Mouse (Mus musculus) spleen, postnatal 0 days (tissue): ENCODE results near the gene Rhox11. TPM values are rescaled to one million over a fixed set of nuclear protein-coding genes. Genes with fewer than 3 reads are reported as not detected.

Experiments
- polyA plus RNA-seq: library from polyadenylated mRNA; unstranded; fragments of >200 nt; fragmentation: Nextera tagmentation; extraction: Ambion mirVana; gene quantifications from 2 replicates; pipeline ENCODE4 v1.2.1, GENCODE M21; 2015

Rhox11 gene
- polyA plus RNA-seq, result not detected in 2 replicates

DNA sequence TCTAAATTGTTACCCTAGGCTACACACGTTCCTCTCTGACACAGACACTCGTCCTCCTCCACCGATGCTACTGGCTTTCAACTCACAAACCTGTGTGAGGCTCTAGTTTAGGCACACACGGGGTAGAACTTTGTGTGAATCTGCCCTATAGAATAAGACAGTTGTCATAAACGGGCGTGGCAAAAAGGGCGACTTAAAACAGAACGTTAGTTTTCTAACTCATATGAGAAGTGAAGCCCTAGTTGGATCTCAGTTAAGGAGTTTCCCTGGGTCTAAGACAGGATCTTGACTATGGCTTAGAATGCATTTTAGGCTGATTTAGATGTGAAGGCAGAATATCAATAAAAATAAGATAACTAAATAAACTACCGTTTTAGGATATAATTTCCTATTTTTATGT is at the start of gene Rhox11:
Gene Rhox11 (minus strand): TSS at position 101 of the 400 bp plus-strand sequence.

GRCm38 (mm10) chrX:38120982-38121381 is 36.0 kb upstream of the Rhox11 start, which contains the start of gene Rhox13:
Gene Rhox13, plus strand, starts transcription at chrX:38121219.

DNA sequence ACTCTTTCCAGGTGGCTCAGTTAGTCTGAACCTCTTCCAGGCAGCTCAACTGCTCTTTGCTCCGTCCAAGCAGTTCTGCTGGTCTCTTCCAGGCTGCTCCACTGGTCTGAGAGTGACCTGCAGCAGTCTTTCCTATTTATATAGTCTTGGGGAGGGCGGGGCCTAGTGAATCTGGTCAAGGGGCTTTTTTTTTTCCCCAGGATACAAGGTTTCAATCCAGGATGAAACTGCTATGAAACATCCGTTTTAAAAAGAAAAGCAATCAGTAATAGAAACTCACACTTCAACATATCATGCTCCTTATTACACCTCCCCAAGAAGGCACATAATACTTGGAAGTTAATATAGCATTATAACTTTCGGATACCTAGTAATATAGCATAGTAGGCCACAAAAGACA is 25.9 kb upstream of the Rhox11 start, which contains the start of gene Rhox12:
Gene Rhox12 (minus strand): TSS at position 101 of the 400 bp plus-strand sequence.

GRCm38 (mm10) chrX:38066175-38066574 is 18.8 kb downstream of the Rhox11 start, which contains the start of gene Rhox10:
Gene Rhox10, plus strand, starts transcription at chrX:38066475.

DNA sequence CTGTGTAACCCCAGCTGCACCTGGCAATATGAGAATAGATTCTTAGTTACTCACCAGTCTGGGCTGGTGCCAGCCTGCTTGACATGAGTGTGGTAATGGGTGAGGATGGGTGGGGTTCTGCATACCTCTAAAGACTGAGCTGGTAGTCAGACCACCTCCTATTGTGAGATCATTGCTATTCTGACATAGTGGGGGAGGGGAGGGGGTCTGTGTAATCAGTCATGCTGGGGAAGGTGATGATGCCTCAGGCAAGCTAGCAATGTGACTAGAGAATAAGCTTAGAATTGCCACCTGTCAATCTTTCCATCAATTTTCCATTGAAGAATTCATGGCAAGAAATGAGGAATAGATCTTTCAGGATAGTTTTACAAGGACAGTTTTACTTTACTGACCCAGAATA is 41.9 kb downstream of the Rhox11 start, which contains the start of gene Btg1-ps2:
Gene Btg1-ps2 (minus strand): TSS at position 101 of the 400 bp plus-strand sequence.

Other genes starting within 250 kb of the Rhox11 start
- 0.10 and 0.35 TPM in 2 replicates for gene Rhox8, start 206.2 kb downstream of the Rhox11 start, polyA plus RNA-seq
- not detected in 2 replicates for gene Rhox7b, start 187.9 kb downstream of the Rhox11 start, polyA plus RNA-seq
- not detected in 2 replicates for gene Rhox9, start 183.4 kb downstream of the Rhox11 start, polyA plus RNA-seq
- gene Btg1-ps1, start 66.3 kb downstream of the Rhox11 start, polyA plus RNA-seq, result not detected in 2 replicates
- not detected in 2 replicates for gene Btg1-ps2, start 42.0 kb downstream of the Rhox11 start, polyA plus RNA-seq
- gene Rhox10, start 18.7 kb downstream of the Rhox11 start, polyA plus RNA-seq, result not detected in 2 replicates
- gene Rhox12, start 25.8 kb upstream of the Rhox11 start, polyA plus RNA-seq, result not detected in 2 replicates
- gene Rhox13, start 36.1 kb upstream of the Rhox11 start, polyA plus RNA-seq, result not detected in 2 replicates
- gene Zbtb33, start 104.7 kb upstream of the Rhox11 start, polyA plus RNA-seq, result 1.00 and 1.4 TPM in 2 replicates
- 14.7 and 20.6 TPM in 2 replicates for gene Tmem255a, start 167.3 kb upstream of the Rhox11 start, polyA plus RNA-seq
- gene Atp1b4, start 231.0 kb upstream of the Rhox11 start, polyA plus RNA-seq, result 0.02 TPM in 1 of 2 replicates, not detected in the other